Mouse (Mus musculus): ENCODE data around the gene Galns. TPM values are rescaled to one million over a fixed set of nuclear protein-coding genes. Genes with fewer than 3 reads are reported as not detected.
A peak's percentile ranks its signal among the peaks of the same experiment; 100 is the strongest.

Gene Galns
- total RNA-seq, 2 experiments from 2014 or later, result 11.2 TPM

DNA sequence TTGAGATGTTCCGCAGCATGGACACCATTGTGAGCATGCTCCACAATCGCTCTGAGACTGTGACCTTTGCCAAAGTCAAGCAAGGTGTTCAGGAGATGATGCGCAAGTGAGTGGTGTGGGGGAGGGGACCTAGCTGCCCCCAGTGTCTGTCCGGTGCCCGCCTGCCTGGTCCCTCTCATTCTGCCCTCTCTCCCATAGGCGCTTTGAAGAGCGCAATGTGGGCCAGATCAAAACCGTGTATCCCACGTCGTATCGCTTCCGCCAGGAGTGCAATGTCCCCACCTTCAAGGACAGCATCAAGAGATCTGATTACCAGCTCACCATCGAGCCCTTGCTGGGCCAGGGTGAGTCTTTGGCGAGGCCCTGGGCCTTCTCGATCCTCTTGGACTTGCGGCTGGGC is 41.3 kb downstream of the Galns start:
- no peak for DNase-seq (ENCODE audit: extremely low spot score in 1 of 2, low spot score in 1 of 2)

GRCm38 (mm10) chr8:122569329-122569728 is 41.9 kb downstream of the Galns start:
- DNase-seq (ENCODE audit: extremely low spot score in 1 of 2, low spot score in 1 of 2), result no peak

DNA sequence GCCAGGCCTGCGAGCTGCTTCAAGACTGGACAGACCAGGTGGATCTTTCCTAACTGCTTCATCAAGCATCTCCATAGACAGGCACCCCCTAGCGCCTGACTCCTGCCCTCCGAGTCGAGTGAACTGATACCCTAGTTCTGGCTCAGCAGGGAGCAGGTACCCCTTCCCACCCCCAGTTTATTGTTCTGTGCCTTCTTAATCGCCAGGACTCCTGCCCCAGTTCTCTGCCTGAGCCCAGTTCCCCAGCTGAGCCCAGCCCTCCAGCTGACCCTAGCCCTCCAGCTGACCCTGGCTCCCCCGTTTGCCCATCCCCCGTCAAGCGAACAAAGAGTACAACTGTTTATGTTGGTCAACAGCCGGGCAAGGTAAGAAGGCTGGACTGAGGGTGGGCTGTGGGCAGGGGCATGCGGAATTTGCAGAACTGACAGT is 42.4 kb downstream of the Galns start:
- DNase-seq (ENCODE audit: extremely low spot score in 1 of 2, low spot score in 1 of 2), result no peak

GRCm38 (mm10) chr8:122568109-122568504 is 43.2 kb downstream of the Galns start:
- no peak for DNase-seq (ENCODE audit: extremely low spot score in 1 of 2, low spot score in 1 of 2)

- peak; percentile 86 to 87 for DNase-seq (ENCODE audit: extremely low spot score in 1 of 2, low spot score in 1 of 2)
These were observed 43.7 kb downstream of the Galns start, which contains the start of gene Cdt1 for GRCm38 (mm10) chr8:122567361-122568108. Cdt1 (plus strand) TSS chr8:122568015.

DNA sequence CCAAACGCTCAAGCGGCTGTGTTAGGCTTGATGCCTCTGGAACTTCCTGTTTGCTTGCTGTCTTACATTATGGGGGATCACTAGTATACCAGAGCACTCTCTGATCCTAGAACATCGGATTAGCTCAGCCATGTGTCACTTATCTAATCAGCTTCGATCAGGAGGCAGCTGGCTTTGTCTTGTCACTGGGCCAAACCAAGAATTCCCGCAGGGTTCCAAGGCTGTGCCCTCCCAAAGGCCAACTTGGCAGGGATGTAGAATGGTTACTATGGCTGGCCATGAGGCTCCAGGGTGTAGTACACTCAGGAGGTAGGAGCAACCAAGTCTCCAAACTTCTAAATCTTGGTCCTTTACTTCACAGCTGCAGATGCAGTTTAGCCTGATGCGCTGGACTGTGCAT is 44.5 kb downstream of the Galns start:
- no peak for DNase-seq (ENCODE audit: extremely low spot score in 1 of 2, low spot score in 1 of 2)

GRCm38 (mm10) chr8:122564363-122565352 is 46.6 kb downstream of the Galns start:
- DNase-seq (ENCODE audit: extremely low spot score in 1 of 2, low spot score in 1 of 2), result no peak

DNA sequence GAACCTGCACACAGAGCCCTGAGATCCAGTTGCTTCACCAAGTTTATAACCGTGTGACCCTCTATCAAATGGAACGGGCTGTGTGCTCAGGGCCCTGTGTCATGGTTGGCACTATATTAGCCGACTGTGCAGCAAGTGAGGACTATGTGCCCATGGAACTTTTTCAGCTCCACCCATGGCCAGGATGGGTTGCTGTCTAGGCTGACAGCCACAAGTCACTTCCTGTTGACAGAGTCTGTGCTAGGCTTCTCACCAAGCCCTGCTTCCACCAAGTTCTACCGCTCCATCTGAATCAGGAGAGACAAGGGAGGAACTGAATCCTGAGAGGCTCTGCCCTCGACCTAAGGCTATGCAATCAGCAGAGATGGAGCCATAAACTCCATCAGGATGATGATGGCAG is 50.1 kb downstream of the Galns start:
- DNase-seq (ENCODE audit: extremely low spot score in 1 of 2, low spot score in 1 of 2), result no peak

- DNase-seq (ENCODE audit: extremely low spot score in 1 of 2, low spot score in 1 of 2), result no peak
These were observed 52.5 kb downstream of the Galns start for GRCm38 (mm10) chr8:122558671-122559349.

GRCm38 (mm10) chr8:122557248-122558038 is 53.8 kb downstream of the Galns start:
- DNase-seq (ENCODE audit: extremely low spot score in 1 of 2, low spot score in 1 of 2), result no peak

- no peak for DNase-seq (ENCODE audit: extremely low spot score in 1 of 2, low spot score in 1 of 2)
These were observed 54.9 kb downstream of the Galns start for GRCm38 (mm10) chr8:122556030-122557009.

GRCm38 (mm10) chr8:122554786-122555185 is 56.5 kb downstream of the Galns start:
- peak in 1 of 2 experiments; percentile 62 for DNase-seq (ENCODE audit: extremely low spot score in 1 of 2, low spot score in 1 of 2)

GRCm38 (mm10) chr8:122551265-122552051 is 59.8 kb downstream of the Galns start, which contains the start of gene Piezo1:
Piezo1 (minus strand) TSS chr8:122551329.
- peak; percentile 75 to 90 for DNase-seq (ENCODE audit: extremely low spot score in 1 of 2, low spot score in 1 of 2)

- DNase-seq (ENCODE audit: extremely low spot score in 1 of 2, low spot score in 1 of 2), result no peak
These were observed 60.3 kb downstream of the Galns start for GRCm38 (mm10) chr8:122550995-122551264.

DNA sequence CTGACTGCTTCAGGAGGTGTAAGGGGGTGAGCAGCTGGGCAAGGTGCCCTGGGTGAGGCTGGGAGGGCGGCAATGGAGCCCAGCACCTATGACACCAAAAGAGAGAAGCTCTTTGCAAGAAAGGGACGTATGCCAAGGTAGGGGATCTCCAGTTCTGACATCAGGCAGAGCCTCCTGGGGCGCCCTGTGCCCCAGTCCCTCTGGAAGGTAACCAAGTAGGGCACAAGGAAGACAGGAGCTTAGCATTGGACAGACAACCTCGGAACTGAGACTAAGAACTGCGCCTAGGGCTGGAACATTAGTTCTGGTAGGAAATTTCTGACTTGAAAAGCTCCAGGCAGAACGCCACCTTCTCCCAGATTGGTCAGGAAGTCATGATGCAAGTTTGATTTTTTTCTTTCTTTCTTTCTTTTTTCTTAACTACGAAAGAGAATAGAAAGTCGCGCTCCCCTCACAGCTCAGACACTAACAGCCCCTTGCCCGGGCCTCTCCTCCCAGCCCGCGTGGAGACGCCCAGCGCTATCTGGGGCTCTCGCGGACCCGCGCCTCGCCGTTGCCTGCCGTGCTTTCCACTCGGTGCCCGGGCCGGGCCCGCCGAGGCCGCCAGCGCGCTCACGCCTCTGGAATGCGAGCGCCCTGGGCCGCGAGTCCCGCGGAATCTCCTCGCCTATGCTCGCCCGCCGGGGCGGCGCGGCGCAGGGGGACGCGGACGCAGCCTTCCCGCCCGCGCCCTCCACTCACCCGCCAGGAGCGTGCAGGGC is 60.8 kb downstream of the Galns start:
- DNase-seq (ENCODE audit: extremely low spot score in 1 of 2, low spot score in 1 of 2), result no peak

DNA sequence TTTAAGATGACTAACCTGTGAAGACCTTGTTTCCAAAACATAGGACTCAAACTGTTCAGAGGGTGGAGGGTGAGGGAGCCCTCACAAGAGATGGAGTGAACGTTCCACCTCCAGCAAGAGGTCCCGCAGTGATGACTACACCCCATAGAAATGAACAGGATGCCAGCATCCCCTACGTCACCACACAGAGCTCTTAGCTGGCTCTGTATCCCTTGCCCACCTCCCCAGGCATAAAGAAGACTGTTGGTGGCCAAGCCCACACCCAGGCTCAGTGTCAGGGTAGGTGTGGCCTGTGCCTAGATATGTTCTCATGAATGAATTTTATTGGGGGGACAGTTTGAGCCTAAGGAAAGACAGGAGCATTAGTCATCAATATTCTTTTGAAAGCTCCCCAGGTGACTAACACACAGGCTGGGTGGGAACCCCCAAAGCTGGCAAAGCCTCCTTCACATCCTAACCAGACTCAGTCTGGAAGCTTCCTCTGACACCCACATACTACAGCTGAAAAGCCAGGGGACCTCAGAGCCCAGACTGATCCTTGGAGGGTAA is 62.3 kb downstream of the Galns start:
- no peak for DNase-seq (ENCODE audit: extremely low spot score in 1 of 2, low spot score in 1 of 2)

DNA sequence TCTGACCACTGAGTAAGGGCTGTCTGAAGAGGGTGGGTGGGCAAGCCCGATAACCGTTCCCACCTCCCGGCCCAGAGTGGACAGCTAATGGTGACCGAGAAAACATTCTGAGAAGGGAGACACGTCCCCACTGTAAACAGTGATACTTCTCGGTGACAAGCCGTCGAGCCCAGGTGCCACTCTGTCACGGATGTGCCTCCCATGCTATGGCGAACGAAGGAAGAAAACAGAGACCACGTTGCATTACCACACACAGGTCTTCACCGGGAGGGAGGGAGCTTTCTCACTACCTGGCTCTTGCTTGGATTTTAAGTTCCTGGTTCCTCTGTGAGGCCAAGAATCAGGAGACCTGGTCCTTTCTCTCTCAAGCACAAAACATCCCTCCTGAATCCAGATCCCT is 62.9 kb downstream of the Galns start:
- no peak for DNase-seq (ENCODE audit: extremely low spot score in 1 of 2, low spot score in 1 of 2)
